Mouse (Mus musculus) T-helper 1 cell (primary cell): ENCODE measurements around the gene Gm21915.

Experiments used
- in situ Hi-C: fragments of 300-600 bp; cut with MboI, MseI; formaldehyde crosslinking; loops from one replicate; pipeline ENCODE4 v1.15.1; 2025; ENCODE audit warnings: high pct_unique_total_duplicates

Gene Gm21915

DNA sequence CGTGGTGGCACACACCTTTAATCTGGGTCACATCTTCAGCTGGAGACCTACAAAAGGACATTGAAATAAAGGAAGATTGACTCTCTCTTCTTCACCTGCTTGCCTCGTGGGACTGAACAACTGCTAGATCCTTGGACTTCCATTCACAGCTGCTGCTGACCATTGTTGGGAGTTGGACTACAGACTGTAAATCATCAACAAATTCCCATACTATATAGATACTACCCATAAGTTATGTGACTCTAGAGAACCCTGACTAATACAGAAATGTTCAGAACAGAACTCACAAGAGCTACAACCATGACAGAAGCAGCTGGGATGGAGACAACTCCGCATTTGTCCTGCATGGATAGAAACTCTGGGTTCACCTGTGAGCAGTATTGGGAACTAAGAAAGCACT, at the start of gene Gm21915:
Gene Gm21915 (plus strand): TSS at position 301 of the 400 bp plus-strand sequence.
- in situ Hi-C loops, result no loop called here

DNA sequence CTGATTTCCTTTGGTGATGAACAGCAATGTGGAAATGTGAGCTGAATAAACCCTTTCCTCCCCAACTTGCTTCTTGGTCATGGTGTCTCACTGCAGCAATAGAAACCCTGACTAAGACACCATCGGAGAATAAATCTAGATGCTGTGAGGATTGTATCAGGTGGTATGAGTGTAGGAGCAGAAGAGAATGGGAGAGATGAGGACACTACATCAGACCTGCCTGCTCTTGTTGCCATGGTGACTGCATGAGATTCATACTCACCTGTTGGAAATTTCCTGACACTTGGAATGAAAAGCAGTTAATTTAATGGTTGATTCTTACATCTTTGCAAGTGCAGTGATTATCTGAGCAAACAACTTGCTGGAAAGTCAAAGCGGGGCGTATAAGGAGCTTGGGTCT, 48.1 kb upstream of the Gm21915 start:
- in situ Hi-C loops, result no loop called here

DNA sequence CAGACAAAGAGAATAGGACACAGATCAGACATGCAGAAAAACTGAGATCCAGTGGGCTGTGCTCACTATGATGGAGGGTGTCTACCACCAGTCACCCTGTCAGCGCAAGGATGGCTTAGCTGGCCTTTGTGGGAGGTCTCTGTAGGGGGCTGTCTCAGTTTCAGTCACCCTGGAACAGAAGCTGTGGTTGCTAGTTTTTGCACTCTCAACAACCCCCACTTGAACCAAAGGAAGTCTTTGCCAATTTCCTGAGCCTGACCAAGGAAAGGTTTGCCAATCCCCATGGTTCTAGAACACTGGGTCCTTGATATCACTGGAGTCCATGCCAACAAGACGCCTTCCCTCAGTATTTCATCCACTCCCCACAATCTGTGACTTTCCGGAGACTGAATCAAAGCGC, 47.6 kb upstream of the Gm21915 start:
- in situ Hi-C loops, result no loop called here

DNA sequence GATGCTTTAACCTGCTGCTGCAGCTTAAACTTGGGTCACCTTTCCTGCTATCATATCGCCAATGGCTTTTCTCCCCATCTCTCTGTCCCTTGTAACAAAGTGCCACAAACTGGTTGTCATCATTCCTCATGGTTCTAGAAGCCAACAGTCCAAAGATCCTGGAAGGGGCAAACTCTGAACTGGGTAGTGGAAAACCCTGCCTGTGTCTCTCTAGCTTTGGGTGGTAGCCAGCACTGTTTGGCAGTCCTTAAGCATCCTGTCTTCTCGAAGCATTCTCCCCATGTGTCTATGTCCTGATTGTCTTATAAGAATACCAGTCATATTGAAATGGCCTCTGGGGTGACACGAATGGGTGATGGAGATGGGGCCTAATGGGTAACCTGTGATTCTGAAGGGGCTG, 45.1 kb upstream of the Gm21915 start:
- in situ Hi-C loops, result loop anchor here (25.0 kb wide), 1 partner anchor 562 kb away; no protein-coding TSS in a partner anchor

DNA sequence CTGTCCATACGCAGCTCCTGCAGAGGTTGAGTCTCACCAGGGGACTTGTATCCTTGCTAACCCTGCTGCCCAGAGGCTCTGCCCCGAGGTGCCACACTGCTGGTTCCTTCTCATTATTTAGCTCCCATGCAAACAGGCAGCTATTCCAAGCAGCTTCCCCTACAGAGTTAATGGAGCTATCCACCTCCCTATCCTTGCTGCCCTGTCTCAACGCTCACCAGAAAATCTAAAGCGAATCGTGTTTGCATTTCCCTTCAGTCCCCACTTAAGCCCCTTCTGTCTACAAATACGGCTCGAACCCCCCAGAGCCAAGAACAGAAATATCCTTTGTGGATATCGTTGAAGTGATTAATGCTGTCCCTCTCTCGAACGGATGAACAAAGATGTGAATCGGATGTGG, 43.8 kb upstream of the Gm21915 start:
- in situ Hi-C loops, result loop anchor here (25.0 kb wide), 1 partner anchor 561 kb away; no protein-coding TSS in a partner anchor

DNA sequence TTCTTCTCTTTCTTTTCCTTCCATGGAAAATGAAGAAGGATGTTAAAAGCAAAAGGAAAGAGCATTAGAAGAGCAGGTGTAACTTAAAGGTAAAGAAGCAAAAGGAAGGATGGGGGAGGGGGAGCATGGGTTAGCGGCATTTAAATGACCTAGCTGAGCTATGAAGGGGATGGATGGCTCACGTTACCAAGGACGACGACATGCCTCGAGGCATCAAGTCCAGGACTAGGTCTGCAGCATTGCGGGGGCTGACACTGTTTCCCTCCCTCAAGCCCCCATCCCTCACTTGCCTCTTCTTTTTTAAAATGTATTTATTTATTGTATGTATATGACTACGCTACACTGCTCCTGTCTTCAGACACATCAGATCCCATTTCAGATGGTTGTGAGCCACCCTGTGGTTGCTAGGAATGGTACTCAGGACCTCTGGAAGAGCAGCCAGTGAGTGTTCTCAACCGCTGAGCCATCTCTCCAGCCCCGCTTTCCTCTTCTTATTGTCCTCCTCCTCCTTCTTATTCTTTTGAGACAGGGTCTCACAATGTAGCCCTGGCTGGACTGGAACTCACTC, 43.2 kb upstream of the Gm21915 start:
- in situ Hi-C loops, result loop anchor here (25.0 kb wide), 1 partner anchor 560 kb away; no protein-coding TSS in a partner anchor

DNA sequence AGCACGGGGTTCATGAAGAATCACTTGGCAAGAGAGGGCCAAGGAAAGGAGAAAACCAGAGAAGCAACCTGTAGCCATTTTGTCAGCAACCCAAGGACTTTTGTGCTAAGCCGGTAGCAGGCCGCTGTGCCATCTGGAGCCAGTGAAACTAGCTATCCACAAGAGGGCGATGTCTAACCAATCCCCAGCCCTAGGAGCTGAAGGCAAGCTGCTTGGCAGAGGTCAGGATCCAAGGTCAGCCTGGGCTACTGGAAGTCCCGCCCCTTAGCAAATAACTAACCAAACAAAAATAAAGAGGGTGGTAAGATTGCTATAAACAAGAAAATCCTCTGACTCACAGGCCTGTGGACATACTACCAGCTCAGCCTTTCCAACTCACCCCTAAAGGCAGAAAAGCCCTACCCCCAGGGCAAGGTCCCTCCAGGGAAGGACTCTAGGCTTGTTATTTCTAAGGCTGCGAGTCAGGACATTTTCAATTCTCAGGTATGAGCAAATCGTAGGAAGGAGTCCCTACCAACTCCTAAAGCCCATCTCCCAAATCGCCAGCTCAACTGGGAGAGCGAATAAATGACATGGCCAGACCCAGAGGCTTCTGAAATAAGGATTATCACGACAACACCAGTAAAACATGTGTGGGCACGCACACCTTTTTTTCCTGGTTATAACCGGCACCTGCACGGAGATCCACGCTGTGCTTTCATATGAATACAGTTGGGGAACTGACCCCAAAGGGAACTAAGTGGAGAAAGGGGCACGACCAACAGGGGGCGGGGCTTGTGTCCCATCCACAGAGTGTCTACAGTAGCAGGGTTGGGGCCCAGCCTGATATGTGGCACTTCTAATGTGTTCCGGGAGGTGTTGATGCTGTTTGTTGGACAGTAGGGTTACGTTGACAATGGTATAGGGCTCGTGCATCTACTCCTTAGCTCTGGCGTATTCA, 42.0 kb upstream of the Gm21915 start:
- in situ Hi-C loops, result loop anchor here (25.0 kb wide), 1 partner anchor 559 kb away; no protein-coding TSS in a partner anchor

DNA sequence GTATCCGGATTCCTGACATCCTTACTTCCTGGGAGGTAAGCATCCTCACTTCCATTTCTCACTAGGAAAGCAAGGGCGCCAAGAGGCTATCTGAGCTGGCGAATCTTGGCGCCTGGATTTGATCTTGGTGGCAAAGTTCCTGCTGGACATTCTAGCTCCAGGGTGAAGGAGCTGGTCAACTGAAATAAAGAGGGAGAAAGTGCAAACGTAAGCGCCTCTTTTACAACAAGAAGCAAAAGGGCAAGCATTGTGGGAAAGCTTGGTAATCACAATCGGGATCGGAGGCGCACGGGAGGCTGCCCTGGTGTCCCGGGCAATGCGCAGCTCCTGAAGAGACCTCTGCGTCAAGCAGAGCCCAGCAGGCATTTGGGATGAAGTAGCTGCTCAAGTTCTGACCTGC, 41.0 kb upstream of the Gm21915 start:
- in situ Hi-C loops, result loop anchor here (25.0 kb wide), 1 partner anchor 558 kb away; no protein-coding TSS in a partner anchor

DNA sequence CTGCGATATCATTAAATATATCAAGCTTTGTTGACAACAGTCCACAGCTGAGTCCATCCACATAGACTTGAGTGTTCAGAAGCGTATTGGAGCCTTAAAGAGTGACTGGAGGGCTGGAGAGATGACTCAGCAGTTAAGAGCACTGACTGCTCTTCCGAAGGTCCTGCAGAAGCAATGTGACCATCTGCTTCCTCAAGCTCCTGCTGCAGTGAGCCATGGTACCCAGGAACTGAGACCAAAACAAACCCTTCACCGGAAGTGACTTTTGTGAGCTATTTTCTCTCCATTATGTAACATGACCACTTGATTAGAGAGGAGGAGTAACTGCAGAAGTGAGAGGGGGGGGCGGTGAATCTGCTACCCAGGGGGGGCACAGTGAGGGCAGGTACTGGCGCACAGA, 39.3 kb upstream of the Gm21915 start:
- in situ Hi-C loops, result loop anchor here (25.0 kb wide), 1 partner anchor 556 kb away; no protein-coding TSS in a partner anchor

DNA sequence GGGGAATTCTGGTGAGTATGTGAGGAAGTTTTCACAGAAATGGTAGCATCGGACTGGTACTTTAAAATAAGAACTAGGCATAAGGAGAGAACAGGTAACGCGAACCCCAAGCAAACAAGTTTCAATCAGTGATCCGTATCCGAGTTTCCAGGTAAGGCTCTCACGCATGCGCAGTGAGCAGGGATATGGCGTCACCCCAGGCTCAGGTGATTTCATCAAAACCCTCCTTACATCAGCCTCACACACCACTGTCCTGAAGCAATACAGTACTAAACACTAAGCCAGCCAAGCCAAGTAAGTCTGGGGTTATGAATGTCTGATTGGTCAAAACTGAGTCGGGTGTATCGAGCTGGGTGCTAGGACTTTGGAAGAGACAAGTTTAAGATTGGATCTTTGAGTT, 38.9 kb upstream of the Gm21915 start:
- in situ Hi-C loops, result loop anchor here (25.0 kb wide), 1 partner anchor 556 kb away; no protein-coding TSS in a partner anchor

DNA sequence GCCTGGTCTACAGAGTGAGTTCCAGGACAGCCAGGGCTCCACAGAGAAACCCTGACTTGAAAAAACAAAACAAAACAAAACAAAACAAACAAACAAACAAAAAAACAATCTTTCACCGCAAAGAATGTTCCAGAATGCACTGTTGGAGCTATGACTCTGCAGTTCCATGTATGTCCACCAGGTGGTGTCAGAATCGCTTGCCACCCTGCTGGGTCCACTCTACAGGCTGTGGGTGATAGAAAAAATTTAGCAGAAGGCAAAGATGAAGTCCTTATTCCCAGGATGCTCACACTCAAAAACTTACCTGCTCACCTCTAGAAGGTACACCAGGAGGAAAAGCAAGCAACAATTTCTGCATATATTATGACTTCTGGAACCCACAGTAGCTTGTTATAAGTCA, 34.4 kb upstream of the Gm21915 start:
- in situ Hi-C loops, result loop anchor here (5.0 to 25.0 kb wide), 2 partner anchors 106 to 551 kb away; no protein-coding TSS in a partner anchor

DNA sequence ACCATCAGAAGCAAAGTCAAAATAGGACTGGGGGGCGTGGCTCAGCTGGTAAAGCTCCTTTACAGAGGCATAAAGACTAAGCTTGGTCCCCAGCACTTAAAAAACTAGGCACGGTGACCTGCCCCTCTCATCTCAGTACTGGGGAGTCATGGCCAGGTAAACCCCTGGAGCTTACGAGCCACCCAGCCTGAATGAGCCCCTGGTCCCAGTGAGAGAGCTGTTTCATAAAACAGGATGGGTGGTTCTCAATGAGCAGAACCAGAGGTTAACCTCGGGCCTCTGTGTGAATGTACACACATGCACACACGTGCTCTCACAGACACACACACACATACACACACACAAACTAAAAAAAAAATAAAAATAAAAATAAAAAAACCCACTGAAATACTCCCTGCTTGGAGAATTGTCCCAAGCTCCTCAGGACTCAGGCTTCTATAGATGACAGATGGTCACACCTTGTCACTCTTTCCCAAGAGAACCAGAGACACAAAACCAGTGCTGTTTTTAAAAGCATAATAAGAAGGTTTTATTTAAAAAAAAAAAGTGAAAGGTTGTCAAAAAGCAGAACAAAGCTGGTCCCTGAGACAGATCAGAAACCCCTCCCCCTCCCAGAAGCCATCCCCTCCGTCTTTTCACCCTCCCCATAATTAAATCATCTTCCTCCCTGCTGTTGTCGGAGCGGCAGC, 32.6 kb upstream of the Gm21915 start:
- in situ Hi-C loops, result loop anchor here (5.0 to 25.0 kb wide), 2 partner anchors 104 to 549 kb away; no protein-coding TSS in a partner anchor

DNA sequence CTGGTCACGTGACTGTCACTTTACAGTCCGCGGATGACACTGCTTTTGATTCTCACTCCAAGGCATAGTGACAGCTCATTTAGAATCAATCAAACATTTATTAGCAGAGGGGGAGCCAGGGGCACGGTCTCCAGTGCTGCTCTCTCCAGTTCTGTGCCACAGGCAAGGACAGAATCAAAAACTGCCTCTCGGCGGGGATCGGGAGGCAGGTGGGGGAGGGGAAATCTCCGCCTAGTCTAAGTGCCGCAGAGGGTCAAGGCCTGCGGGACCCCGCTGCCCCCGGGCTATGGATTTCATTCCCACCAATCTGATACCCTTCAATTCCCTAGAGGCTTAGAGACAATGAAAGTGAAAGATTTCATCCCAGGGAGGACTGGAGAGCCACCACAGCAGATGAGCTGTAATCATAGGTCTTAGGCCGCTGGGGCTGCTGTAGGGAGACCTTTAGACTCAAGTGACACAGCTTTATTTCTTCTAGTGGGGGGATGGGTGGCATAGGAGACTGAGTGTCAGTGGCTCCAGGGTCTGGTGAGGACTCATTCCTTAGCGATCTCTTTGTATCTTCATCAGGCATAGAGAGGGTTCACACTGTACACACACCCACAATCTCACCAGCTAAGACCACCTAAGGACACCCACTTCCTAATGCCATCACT, 31.9 kb upstream of the Gm21915 start:
- in situ Hi-C loops, result loop anchor here (5.0 to 25.0 kb wide), 2 partner anchors 104 to 549 kb away; no protein-coding TSS in a partner anchor

DNA sequence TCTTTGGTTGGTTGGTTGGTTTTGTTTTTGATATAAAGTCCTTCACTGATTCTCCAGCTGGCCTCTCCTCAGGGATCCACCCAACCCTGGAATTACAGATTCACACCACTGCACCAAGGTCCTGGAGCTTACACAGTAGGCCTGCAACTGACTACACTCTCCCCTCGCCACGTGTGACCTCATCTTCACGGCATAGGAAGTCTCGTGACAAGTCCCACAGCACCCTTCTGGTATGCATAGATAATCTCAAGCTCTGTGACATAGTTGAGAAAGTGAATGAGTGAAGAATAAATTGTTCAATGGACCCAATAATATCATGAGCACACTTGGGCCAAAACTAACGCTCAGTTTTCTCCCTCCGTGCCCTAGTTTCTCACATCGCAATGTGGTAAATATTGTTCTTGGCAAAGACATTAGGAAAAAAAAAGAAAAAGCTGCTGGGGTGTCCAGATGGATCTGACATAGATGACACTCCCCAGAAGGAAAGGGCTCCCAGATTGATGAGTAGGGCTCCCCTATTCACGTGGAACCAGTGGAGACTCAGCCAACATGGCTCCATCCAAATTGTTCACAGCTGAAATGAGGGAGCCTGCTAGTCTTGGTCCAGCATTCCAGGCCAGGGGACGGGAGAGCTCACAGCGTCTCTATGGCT, 30.8 kb upstream of the Gm21915 start:
- in situ Hi-C loops, result loop anchor here (5.0 to 25.0 kb wide), 2 partner anchors 103 to 548 kb away; no protein-coding TSS in a partner anchor

DNA sequence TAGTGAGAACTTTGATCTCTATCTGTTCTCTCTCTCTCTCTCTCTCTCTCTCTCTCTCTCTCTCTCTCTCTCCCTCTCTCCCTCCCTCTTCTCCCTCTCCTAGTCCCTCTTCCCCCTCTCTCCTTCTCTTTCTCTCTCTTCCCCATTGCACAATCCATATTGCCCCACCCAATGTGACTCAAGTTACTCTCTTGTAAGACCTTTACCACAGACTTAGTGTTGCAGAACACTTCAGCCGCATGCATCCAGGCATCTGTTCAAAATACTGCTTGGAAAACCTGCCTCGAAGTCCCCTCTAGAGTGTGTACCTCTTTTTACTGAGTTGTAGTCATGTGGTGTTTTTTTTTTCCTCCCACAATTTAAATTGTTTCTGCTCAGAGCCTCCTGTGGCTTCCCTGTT, 29.1 kb upstream of the Gm21915 start:
- in situ Hi-C loops, result loop anchor here (25.0 kb wide), 1 partner anchor 546 kb away; no protein-coding TSS in a partner anchor

DNA sequence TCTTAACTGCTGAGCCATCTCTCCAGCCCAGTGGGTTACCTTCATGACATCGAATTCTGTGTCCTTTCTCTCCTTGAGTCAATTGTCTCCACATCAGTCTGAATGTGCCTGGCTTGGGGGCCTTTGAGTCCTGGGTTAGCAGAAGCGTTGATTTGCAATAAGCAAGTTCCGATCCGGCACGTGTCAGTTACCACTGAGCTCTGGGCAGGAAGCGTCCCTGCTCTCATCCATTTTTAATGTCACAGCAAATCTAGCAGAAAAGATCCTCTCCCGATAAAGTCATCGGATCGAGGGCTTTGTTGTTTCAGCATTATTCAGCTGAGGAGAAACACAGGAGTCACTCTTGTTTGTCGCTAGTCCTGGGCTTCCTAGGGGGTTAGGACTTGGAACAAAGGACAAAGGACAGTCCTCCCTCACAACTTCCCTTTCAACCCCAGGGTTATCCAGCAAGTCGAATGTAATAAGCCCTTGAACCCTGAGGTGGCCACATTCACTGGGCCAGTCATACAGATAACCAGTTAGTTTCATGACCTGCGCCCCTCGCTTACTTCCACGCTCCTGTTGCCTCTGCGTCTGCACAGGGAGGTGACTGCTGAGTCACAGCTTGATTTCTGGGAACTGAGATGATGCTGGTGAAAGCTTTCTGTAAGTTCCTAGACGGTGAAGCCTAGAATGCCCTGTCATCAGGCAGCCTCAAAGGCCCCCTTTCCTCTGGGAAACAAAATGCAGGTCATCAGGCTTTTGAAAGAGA, 27.8 kb upstream of the Gm21915 start:
- in situ Hi-C loops, result loop anchor here (25.0 kb wide), 1 partner anchor 545 kb away; no protein-coding TSS in a partner anchor

DNA sequence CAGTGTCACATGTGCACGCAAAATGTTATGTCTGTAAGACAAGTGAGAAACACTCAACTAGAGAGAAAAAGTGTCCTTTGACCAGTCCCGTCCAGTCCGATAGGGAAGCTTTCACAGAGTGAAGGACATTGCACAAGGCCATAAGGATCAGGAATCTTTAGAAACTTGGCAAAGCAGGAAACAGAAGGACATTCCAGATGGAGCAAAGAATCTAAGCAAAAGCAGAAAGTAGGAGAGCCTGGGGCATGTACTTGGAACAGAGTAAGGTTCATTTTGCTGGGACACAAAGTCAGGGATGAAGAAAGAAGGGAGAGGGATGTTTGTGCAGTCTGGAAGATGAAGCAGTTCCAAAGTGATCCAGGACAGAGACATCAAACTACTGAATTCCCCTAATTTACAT, 21.0 kb upstream of the Gm21915 start:
- in situ Hi-C loops, result loop anchor here (25.0 kb wide), 1 partner anchor 538 kb away; no protein-coding TSS in a partner anchor

DNA sequence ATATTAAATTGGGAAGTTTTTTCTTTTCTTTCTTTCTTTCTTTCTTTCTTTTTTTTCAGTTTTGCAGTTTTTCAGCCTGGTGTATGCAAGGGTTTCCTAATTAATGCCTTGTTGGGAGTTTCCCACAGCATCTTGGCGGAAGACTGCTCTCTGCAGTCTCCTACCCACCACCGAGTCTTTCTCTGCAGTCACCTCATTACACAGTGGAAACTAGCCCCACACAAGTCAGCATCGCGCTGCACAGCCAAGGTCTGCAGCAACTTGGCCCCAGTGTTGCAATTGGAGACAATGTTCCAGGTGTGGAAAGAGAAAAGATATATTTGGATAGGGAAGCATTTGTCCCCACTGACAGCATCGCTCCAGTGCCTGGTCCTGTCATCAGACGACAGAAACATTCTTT, 20.4 kb upstream of the Gm21915 start:
- in situ Hi-C loops, result loop anchor here (25.0 kb wide), 1 partner anchor 537 kb away; no protein-coding TSS in a partner anchor

DNA sequence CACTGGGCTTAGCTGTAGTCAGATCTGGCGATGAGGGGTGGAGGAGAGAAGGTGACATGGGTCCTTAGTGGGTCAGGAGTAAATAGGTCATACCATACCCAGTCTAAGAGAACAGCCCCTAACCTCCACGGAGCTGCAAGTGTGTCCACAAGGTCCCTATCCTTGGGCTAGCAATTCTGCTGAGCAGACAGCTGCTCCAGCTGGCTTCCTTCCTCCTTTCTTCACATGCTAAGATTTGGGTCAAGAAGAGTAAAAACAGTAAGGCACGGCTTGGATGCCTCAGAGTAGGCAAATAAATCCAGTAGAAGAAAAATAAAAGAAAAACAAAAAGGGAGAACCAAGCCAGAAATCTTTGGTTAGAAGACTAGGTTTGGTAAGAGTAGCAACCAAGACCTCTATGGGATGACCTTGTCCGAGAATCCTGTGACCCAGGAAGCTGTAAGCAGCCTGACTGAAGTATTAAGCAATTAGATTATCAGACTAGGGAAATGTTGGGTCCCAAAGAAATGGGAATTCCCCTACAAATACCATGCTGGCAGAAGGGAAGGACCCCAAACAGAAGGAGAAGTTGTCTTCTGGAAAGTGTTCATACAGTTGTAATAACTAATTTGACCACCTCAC, 19.1 kb upstream of the Gm21915 start:
- in situ Hi-C loops, result no loop called here
